Mouse (Mus musculus): ENCODE results near the gene Cmip. TPM values are rescaled to one million over a fixed set of nuclear protein-coding genes. Genes with fewer than 3 reads are reported as not detected.

Cmip gene
- polyA plus RNA-seq, 1 experiment from 2014 or later = 47.1 TPM

- no peak overlapping the region for H3K9ac ChIP-seq (ENCODE audit: low read depth, low read length)
- no peak for TF ChIP-seq CTCF (IDR thresholded peaks at IDR 0.05; ENCODE audit: low read depth)
- H3K27me3 ChIP-seq (replicated peaks; ENCODE audit: control insufficient read depth, insufficient read depth, low read length) = no peaks in the 10 kb centered on the region; the same call in 1 of the 2 replicates
- H3K4me1 ChIP-seq (replicated peaks; ENCODE audit: control insufficient read depth, insufficient read depth, low read length) = no peaks in the 10 kb centered on the region
- H3K4me3 ChIP-seq (ENCODE audit: low read depth, low read length) = no peak overlapping the region
- H3K4me2 ChIP-seq (replicated peaks; ENCODE audit: low read depth) = no peak overlapping the region
- ATAC-seq = no peak
- 55% methylated on average over 5 of the region's 5 CpGs for WGBS
- H3K9me3 ChIP-seq (ENCODE audit: control insufficient read depth) = no peaks in the 10 kb centered on the region
- no peaks in the 10 kb centered on the region for H3K36me3 ChIP-seq (ENCODE audit: control insufficient read depth, insufficient read depth)
- no peak overlapping the region for H3K27ac ChIP-seq (ENCODE audit: low read depth, low read length)
Observed at GRCm38 (mm10) chr8:117500232-117500823, 243.5 kb downstream of the Cmip start.

DNA sequence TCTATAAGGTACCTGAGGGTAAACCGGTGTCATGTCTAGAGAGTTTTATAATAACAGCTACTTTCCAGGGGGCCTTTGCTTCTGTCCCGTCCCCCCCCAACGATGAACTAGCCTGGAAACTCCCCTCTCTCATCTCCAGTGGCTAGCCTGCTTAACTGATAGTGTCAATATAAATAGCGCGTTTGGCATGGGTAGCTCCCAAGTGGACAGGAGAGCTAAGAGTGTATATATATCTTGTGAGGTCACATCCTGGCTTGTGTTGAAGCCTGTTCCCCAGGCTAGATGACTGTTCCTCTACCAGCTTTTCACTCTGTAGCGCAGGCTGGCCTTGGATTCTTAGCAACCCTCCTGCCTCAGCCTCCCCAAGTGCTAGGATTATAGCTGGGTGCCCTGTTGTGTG is 244.5 kb downstream of the Cmip start:
- H3K9me3 ChIP-seq (ENCODE audit: control insufficient read depth) = no peaks in the 10 kb centered on the region
- no peak overlapping the region for H3K4me3 ChIP-seq (ENCODE audit: low read depth, low read length)
- no peak for ATAC-seq
- no peaks in the 10 kb centered on the region for H3K36me3 ChIP-seq (ENCODE audit: control insufficient read depth, insufficient read depth)
- H3K4me1 ChIP-seq (replicated peaks; ENCODE audit: control insufficient read depth, insufficient read depth, low read length) = no peaks in the 10 kb centered on the region
- 88% methylated on average over 6 of the region's 6 CpGs for WGBS
- TF ChIP-seq CTCF (IDR thresholded peaks at IDR 0.05; ENCODE audit: low read depth) = no peak
- no peak overlapping the region for H3K4me2 ChIP-seq (replicated peaks; ENCODE audit: low read depth)
- H3K27me3 ChIP-seq (replicated peaks; ENCODE audit: control insufficient read depth, insufficient read depth, low read length) = no peaks in the 10 kb centered on the region; the same call in 1 of the 2 replicates
- H3K27ac ChIP-seq (ENCODE audit: low read depth, low read length) = no peak overlapping the region
- H3K9ac ChIP-seq (ENCODE audit: low read depth, low read length) = no peak overlapping the region

DNA sequence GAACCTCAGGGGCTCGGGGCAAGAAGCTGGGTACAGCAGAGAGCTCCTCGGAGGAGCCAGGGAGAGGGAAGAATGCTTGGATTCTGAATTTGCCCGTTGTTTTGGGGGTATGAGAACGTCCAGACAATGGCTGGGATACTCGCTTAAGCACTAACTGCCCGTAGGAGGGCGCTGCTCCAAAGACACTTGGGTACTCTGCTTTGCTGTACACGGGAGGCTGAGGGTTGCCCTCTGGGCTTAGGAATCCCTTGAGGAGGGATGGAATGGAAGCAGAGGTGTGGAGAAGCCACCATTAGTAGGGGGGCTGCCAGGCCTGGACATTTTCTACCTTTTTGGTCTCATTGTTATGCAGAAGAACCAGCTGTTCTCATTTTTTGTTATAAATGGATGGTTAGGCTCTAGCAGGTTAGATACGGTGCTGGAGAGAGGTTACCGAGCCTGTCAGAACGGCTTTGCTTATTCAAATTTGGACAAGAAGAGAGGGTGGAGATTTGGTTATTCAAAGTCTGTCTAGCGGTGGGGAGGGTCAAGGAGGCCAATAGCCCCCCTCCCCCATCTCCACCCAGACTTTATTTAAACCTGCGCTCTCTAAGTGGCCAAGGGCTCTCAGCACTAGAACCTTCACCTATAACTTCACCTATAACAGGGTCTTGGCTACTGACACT is 246.7 kb downstream of the Cmip start:
- Histone ChIP-seq H3K9ac (ENCODE audit: low read depth, low read length) (no peak overlapping the region), H3K27me3 (replicated peaks; ENCODE audit: control insufficient read depth, insufficient read depth, low read length) (no peaks in the 10 kb centered on the region), H3K4me1 (replicated peaks; ENCODE audit: control insufficient read depth, insufficient read depth, low read length) (no peaks in the 10 kb centered on the region), H3K27ac (ENCODE audit: low read depth, low read length) (no peak overlapping the region), H3K36me3 (ENCODE audit: control insufficient read depth, insufficient read depth) (no peaks in the 10 kb centered on the region), H3K4me3 (ENCODE audit: low read depth, low read length) (no peak overlapping the region), H3K4me2 (replicated peaks; ENCODE audit: low read depth) (no peak overlapping the region), H3K9me3 (ENCODE audit: control insufficient read depth) (no peaks in the 10 kb centered on the region)
- TF ChIP-seq CTCF (IDR thresholded peaks at IDR 0.05; ENCODE audit: low read depth) = no peak
- WGBS = 67% methylated on average over 13 of the region's 13 CpGs
- ATAC-seq = no peak

- no peaks in the 10 kb centered on the region for H3K27me3 ChIP-seq (replicated peaks; ENCODE audit: control insufficient read depth, insufficient read depth, low read length)
- no peak overlapping the region for H3K9ac ChIP-seq (ENCODE audit: low read depth, low read length)
- H3K4me2 ChIP-seq (replicated peaks; ENCODE audit: low read depth) = no peak overlapping the region
- ATAC-seq = no peak
- no peak for TF ChIP-seq CTCF (IDR thresholded peaks at IDR 0.05; ENCODE audit: low read depth)
- H3K27ac ChIP-seq (ENCODE audit: low read depth, low read length) = no peak overlapping the region
- no peak overlapping the region for H3K4me3 ChIP-seq (ENCODE audit: low read depth, low read length)
- no peaks in the 10 kb centered on the region for H3K9me3 ChIP-seq (ENCODE audit: control insufficient read depth)
- H3K36me3 ChIP-seq (ENCODE audit: control insufficient read depth, insufficient read depth) = no peaks in the 10 kb centered on the region
- H3K4me1 ChIP-seq (replicated peaks; ENCODE audit: control insufficient read depth, insufficient read depth, low read length) = no peaks in the 10 kb centered on the region
- WGBS = 84% methylated on average over 8 of the region's 8 CpGs
Observed at GRCm38 (mm10) chr8:117507703-117508102, 250.8 kb downstream of the Cmip start.

Small RNA genes lying within 50 kb of the gene (microRNA-seq; reads per million reads assigned to microRNA genes)
- gene Mir7077 = 0.82 reads per million
- gene Mir7078 = not detected

Other genes starting within 250 kb of the Cmip start
- gene Pkd1l2, start 174.6 kb upstream of the Cmip start, polyA plus RNA-seq (2015; fragmentation: Nextera tagmentation; extraction: Ambion mirVana) = 0.12 and 0.33 TPM in 2 replicates
- gene Bco1, start 161.2 kb upstream of the Cmip start, polyA plus RNA-seq (2015; fragmentation: Nextera tagmentation; extraction: Ambion mirVana) = 0.52 and 0.55 TPM in 2 replicates
- 1.1 and 1.4 TPM in 2 replicates for gene Gan, start 98.9 kb upstream of the Cmip start, polyA plus RNA-seq (2015; fragmentation: Nextera tagmentation; extraction: Ambion mirVana)
- 1.4 and 1.5 TPM in 2 replicates for gene Plcg2, start 241.2 kb downstream of the Cmip start, polyA plus RNA-seq (2015; fragmentation: Nextera tagmentation; extraction: Ambion mirVana)